Mouse (Mus musculus): ENCODE results near the gene Tmub2. TPM values are rescaled to one million over a fixed set of nuclear protein-coding genes. Genes with fewer than 3 reads are reported as not detected.

The Tmub2 gene
- polyA plus RNA-seq, 1 experiment from 2014 or later, result 44.3 TPM

GRCm38 (mm10) chr11:102295598-102296471 is 11.1 kb downstream of the Tmub2 start:
- Histone ChIP-seq H3K27me3 (replicated peaks) (no peaks in the 10 kb centered on the region), H3K9me3 (no peaks in the 10 kb centered on the region), H3K9ac (peak overlapping the region; percentile 87), H3K36me3 (peaks cover 14% of the 10 kb centered on the region), H3K4me1 (replicated peaks) (peaks cover 16% of the 10 kb centered on the region; the same call in 1 of the 2 replicates), H3K27ac (peak overlapping the region; percentile 100), H3K4me3 (replicated peaks) (peak overlapping the region; percentile 78), H3K4me2 (replicated peaks) (peak overlapping the region; percentile 93)
- under 1% methylated on average over 54 of the region's 73 CpGs for WGBS
- ATAC-seq, result peak; percentile 39

- no peaks in the 10 kb centered on the region for H3K9me3 ChIP-seq
- H3K9ac ChIP-seq, result peak within 1 kb of the TSS; percentile 87
- WGBS, result under 1% methylated on average over 74 of the region's 125 CpGs
These were observed 12.1 kb downstream of the Tmub2 start, which contains the start of gene Atxn7l3 for GRCm38 (mm10) chr11:102296491-102297472. TSS of gene Atxn7l3 (minus strand) at chr11:102296631.

GRCm38 (mm10) chr11:102297577-102298556 is 13.1 kb downstream of the Tmub2 start:
- Histone ChIP-seq H3K27me3 (replicated peaks) (no peaks in the 10 kb centered on the region), H3K36me3 (peaks cover 3% of the 10 kb centered on the region; the same call in 1 of the 2 replicates), H3K4me2 (replicated peaks) (peak overlapping the region; percentile 93), H3K9me3 (no peaks in the 10 kb centered on the region), H3K27ac (peak overlapping the region; percentile 100), H3K4me3 (replicated peaks) (peak overlapping the region; percentile 78), H3K4me1 (replicated peaks) (peaks cover 16% of the 10 kb centered on the region; the same call in 1 of the 2 replicates), H3K9ac (peak overlapping the region; percentile 87)
- ATAC-seq, result no peak
- WGBS, result 23% methylated on average over 27 of the region's 27 CpGs

More at GRCm38 (mm10) chr11:102296491-102297472, 12.1 kb downstream of the Tmub2 start, which contains the start of gene Atxn7l3:
- Histone ChIP-seq H3K27me3 (replicated peaks) (no peaks in the 10 kb centered on the region), H3K27ac (peak within 1 kb of the TSS; percentile 100), H3K4me3 (replicated peaks) (peak within 1 kb of the TSS; percentile 78), H3K4me1 (replicated peaks) (peaks cover 16% of the 10 kb centered on the region; the same call in 1 of the 2 replicates), H3K36me3 (peaks cover 4% of the 10 kb centered on the region), H3K4me2 (replicated peaks) (peak within 1 kb of the TSS; percentile 93)
- peak; percentile 96 for ATAC-seq

GRCm38 (mm10) chr11:102299839-102300238 is 15.1 kb downstream of the Tmub2 start:
- no peaks in the 10 kb centered on the region for H3K36me3 ChIP-seq
- peaks cover 5% of the 10 kb centered on the region; the same call in 1 of the 2 replicates for H3K4me1 ChIP-seq (replicated peaks)
- H3K27ac ChIP-seq, result no peak overlapping the region
- H3K4me3 ChIP-seq (replicated peaks), result no peak overlapping the region
- H3K4me2 ChIP-seq (replicated peaks), result no peak overlapping the region
- WGBS, result 17% methylated on average over 1 of the region's 1 CpGs
- H3K9ac ChIP-seq, result no peak overlapping the region
- no peak for ATAC-seq
- H3K9me3 ChIP-seq, result no peaks in the 10 kb centered on the region
- no peaks in the 10 kb centered on the region for H3K27me3 ChIP-seq (replicated peaks)

- Histone ChIP-seq H3K27me3 (replicated peaks) (no peaks in the 10 kb centered on the region), H3K4me1 (replicated peaks) (peaks cover 4% of the 10 kb centered on the region), H3K27ac (no peak overlapping the region), H3K4me2 (replicated peaks) (no peak overlapping the region), H3K4me3 (replicated peaks) (no peak overlapping the region), H3K9ac (no peak overlapping the region), H3K9me3 (no peaks in the 10 kb centered on the region), H3K36me3 (peaks cover 17% of the 10 kb centered on the region)
- 46% methylated on average over 2 of the region's 2 CpGs for WGBS
- no peak for ATAC-seq
These were observed 19.4 kb downstream of the Tmub2 start for GRCm38 (mm10) chr11:102304141-102304540.

- WGBS, result 68% methylated on average over 3 of the region's 3 CpGs
- Histone ChIP-seq H3K4me2 (replicated peaks) (no peak overlapping the region), H3K9me3 (no peaks in the 10 kb centered on the region), H3K36me3 (peaks cover 17% of the 10 kb centered on the region), H3K4me1 (replicated peaks) (peaks cover 15% of the 10 kb centered on the region), H3K4me3 (replicated peaks) (no peak overlapping the region), H3K27ac (no peak overlapping the region), H3K9ac (no peak overlapping the region), H3K27me3 (replicated peaks) (no peaks in the 10 kb centered on the region)
- no peak for ATAC-seq
These were observed 20.6 kb downstream of the Tmub2 start for GRCm38 (mm10) chr11:102305359-102305758.

- Histone ChIP-seq H3K27me3 (replicated peaks) (no peaks in the 10 kb centered on the region), H3K36me3 (peaks cover 36% of the 10 kb centered on the region), H3K27ac (no peak overlapping the region), H3K4me2 (replicated peaks) (no peak overlapping the region), H3K4me3 (replicated peaks) (no peak overlapping the region), H3K4me1 (replicated peaks) (peaks cover 25% of the 10 kb centered on the region), H3K9ac (no peak overlapping the region), H3K9me3 (no peaks in the 10 kb centered on the region)
- ATAC-seq, result no peak
- WGBS, result 83% methylated on average over 9 of the region's 9 CpGs
These were observed 23.4 kb downstream of the Tmub2 start for GRCm38 (mm10) chr11:102308104-102308503.

GRCm38 (mm10) chr11:102308979-102309378 is 24.2 kb downstream of the Tmub2 start:
- Histone ChIP-seq H3K4me2 (replicated peaks) (peak overlapping the region; percentile 71), H3K9me3 (no peaks in the 10 kb centered on the region), H3K4me1 (replicated peaks) (peaks cover 25% of the 10 kb centered on the region), H3K27ac (peak overlapping the region; percentile 65), H3K27me3 (replicated peaks) (no peaks in the 10 kb centered on the region), H3K36me3 (peaks cover 45% of the 10 kb centered on the region), H3K4me3 (replicated peaks) (peak overlapping the region; percentile 42), H3K9ac (peak overlapping the region; percentile 36)
- under 1% methylated on average over 27 of the region's 27 CpGs for WGBS
- ATAC-seq, result peak; percentile 96

GRCm38 (mm10) chr11:102309821-102310617 is 25.3 kb downstream of the Tmub2 start:
- peaks cover 48% of the 10 kb centered on the region for H3K36me3 ChIP-seq
- no peaks in the 10 kb centered on the region for H3K9me3 ChIP-seq
- peak overlapping the region; percentile 36; the same call in 1 of the 2 replicates for H3K9ac ChIP-seq
- ATAC-seq, result 0 out of 2 replicates have a peak, but pooled peaks have one; percentile 13
- peak overlapping the region; percentile 65 for H3K27ac ChIP-seq
- H3K27me3 ChIP-seq (replicated peaks), result no peaks in the 10 kb centered on the region
- 84% methylated on average over 22 of the region's 22 CpGs for WGBS
- peak overlapping the region; percentile 71 for H3K4me2 ChIP-seq (replicated peaks)
- H3K4me1 ChIP-seq (replicated peaks), result peaks cover 25% of the 10 kb centered on the region
- peak overlapping the region; percentile 42 for H3K4me3 ChIP-seq (replicated peaks)

Measured in intestine, embryonic 15.5 days (tissue).